Mouse (Mus musculus): ENCODE measurements at regions not wholly inside any gene's neighbourhood (a gene's known extent, or its start where the extent isn't known, plus 50 kb on each side); places are given as distances from the start of the nearest gene placed in this dataset.
A peak's percentile ranks its signal among the peaks of the same experiment; 100 is the strongest.

DNA sequence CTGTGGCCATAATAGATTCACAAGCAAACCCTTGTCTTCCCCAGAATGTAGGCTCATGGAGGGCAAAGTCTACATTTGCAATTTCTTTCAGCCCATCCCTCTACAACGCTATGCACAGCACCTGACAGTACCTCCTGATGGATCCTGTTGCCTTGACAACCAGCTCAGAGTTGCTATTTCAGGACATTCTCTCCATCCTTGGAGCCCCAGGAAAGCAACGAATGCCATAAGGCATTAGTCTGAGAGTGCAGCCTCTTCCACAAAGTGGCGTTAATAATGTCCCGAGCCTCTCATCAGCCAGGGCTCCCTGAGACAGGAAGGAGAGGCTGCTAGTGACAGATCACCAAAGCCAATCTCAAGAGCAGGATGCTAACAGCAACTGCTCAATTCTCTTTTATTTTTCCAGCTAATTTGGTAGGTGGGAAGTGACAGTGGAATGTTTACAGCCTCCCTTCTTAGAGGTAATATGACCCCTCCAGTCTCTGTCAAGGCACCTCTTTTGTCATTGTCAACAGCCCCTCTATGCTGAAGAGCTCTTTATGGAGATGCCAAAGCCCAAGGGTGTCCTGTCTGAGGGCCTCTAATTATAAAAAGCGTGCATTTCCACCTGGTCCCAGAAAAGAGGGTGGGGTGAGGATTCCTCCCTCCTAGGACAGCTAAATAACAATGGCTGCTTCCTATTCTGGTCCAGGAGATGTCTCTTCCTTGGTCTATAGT, 174.2 kb upstream of the Castor2 start:
- Histone ChIP-seq H3K27me3 (replicated peaks; ENCODE audit: control insufficient read depth, insufficient read depth, low read length) (no peaks in the 10 kb centered on the region), H3K27ac (replicated peaks; ENCODE audit: low read depth, low read length) (no peak overlapping the region), H3K9ac (ENCODE audit: low read depth, low read length) (no peak overlapping the region), H3K4me1 (ENCODE audit: control insufficient read depth, insufficient read depth, low read length) (no peaks in the 10 kb centered on the region), H3K4me2 (ENCODE audit: low read depth, low read length) (no peak overlapping the region), H3K9me3 (ENCODE audit: control insufficient read depth, low read length) (no peaks in the 10 kb centered on the region), H3K4me3 (ENCODE audit: low read depth, low read length) (no peak overlapping the region), H3K36me3 (ENCODE audit: control insufficient read depth, insufficient read depth, low read length) (no peaks in the 10 kb centered on the region)
- 49% methylated on average over 5 of the region's 5 CpGs for WGBS
- ATAC-seq (ENCODE audit: low read depth), result no peak; the same call in 1 of the 2 replicates
- no peak for DNase-seq (ENCODE audit: low spot score)

- no peak for DNase-seq (ENCODE audit: low spot score)
- Histone ChIP-seq H3K4me3 (ENCODE audit: low read depth, low read length) (no peak overlapping the region), H3K4me2 (ENCODE audit: low read depth, low read length) (no peak overlapping the region), H3K4me1 (ENCODE audit: control insufficient read depth, insufficient read depth, low read length) (no peaks in the 10 kb centered on the region), H3K27ac (replicated peaks; ENCODE audit: low read depth, low read length) (no peak overlapping the region), H3K27me3 (replicated peaks; ENCODE audit: control insufficient read depth, insufficient read depth, low read length) (no peaks in the 10 kb centered on the region), H3K9me3 (ENCODE audit: control insufficient read depth, low read length) (no peaks in the 10 kb centered on the region), H3K36me3 (ENCODE audit: control insufficient read depth, insufficient read depth, low read length) (no peaks in the 10 kb centered on the region), H3K9ac (ENCODE audit: low read depth, low read length) (no peak overlapping the region)
- 81% methylated on average over 1 of the region's 1 CpGs for WGBS
- no peak for ATAC-seq (ENCODE audit: low read depth)
These were observed 177.3 kb upstream of the Castor2 start for GRCm38 (mm10) chr5:133922181-133922580.

DNA sequence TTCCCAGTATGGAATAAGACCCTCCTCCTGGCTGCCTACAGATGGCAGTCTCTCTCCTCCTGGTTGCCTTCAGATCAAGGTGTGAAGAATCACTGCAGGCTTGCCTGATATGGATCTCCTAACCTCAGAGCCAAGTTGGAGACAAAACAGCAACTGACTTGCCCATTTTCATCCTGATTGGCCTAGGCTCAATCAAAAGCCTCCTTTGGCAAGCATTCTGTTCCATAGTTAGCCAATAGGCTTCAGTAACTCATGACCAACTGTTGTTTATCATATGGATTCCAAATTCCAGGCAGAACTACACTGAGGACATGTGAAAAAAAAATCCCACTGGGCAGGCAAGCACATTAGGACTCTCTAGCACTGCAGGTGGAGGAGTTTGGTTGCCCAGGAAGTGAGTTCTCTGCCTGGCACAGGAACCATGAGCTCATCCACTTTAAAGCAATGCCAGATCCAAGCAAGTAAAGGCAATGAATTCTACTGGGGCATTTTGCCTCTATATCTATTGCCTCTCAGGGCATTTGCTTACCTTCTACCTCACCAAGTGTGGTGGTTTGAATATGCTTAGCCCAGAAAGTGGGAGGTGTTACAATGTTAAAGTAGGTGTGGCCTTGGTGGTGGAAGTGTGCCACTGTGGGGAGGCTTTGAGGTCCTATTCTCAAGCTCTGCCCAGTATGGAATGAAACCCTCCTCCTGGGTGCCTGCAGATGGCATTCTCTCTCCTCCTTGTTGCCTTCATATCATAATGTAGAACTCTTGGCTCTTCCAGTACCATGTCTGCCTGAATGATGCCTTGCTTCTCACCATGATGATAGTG, 183.6 kb upstream of the Castor2 start:
- Histone ChIP-seq H3K9ac (ENCODE audit: low read depth, low read length) (no peak overlapping the region), H3K9me3 (ENCODE audit: control insufficient read depth, low read length) (no peaks in the 10 kb centered on the region), H3K36me3 (ENCODE audit: control insufficient read depth, insufficient read depth, low read length) (no peaks in the 10 kb centered on the region), H3K4me1 (ENCODE audit: control insufficient read depth, insufficient read depth, low read length) (no peaks in the 10 kb centered on the region), H3K4me2 (ENCODE audit: low read depth, low read length) (no peak overlapping the region), H3K4me3 (ENCODE audit: low read depth, low read length) (no peak overlapping the region), H3K27me3 (replicated peaks; ENCODE audit: control insufficient read depth, insufficient read depth, low read length) (no peaks in the 10 kb centered on the region), H3K27ac (replicated peaks; ENCODE audit: low read depth, low read length) (no peak overlapping the region)
- DNase-seq (ENCODE audit: low spot score), result no peak
- ATAC-seq (ENCODE audit: low read depth), result no peak

DNA sequence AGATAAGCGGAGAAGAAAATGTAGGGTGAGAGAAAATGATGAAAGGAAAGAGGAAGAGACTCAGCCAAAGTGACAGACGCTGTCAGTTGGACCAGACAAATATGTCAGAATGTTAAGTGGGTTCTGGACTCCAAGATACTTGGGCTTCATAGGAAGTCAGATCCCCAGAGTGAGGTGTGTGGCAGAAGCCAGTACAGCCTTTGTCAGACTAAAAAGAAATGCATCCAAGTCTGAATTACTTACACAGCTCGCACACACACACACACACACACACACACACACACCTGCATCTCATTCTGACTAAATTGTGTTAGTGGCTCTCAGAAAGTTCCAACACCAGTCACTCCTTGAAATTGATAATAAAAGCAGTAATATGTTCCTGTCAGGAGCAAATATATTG, 192.1 kb upstream of the Castor2 start:
- ATAC-seq (ENCODE audit: low read depth) (no peak), DNase-seq (ENCODE audit: low spot score) (no peak)
- no peak overlapping the region for H3K4me3 ChIP-seq (ENCODE audit: low read depth, low read length)
- H3K27ac ChIP-seq (replicated peaks; ENCODE audit: low read depth, low read length), result no peak overlapping the region
- H3K4me1 ChIP-seq (ENCODE audit: control insufficient read depth, insufficient read depth, low read length), result no peaks in the 10 kb centered on the region
- H3K9ac ChIP-seq (ENCODE audit: low read depth, low read length), result no peak overlapping the region
- no peaks in the 10 kb centered on the region for H3K27me3 ChIP-seq (replicated peaks; ENCODE audit: control insufficient read depth, insufficient read depth, low read length)
- H3K4me2 ChIP-seq (ENCODE audit: low read depth, low read length), result no peak overlapping the region
- no peaks in the 10 kb centered on the region for H3K36me3 ChIP-seq (ENCODE audit: control insufficient read depth, insufficient read depth, low read length)
- WGBS, result 79% methylated on average over 3 of the region's 3 CpGs
- H3K9me3 ChIP-seq (ENCODE audit: control insufficient read depth, low read length), result 0 out of 2 replicates have a peak, but pooled peaks cover 10% of the 10 kb centered on the region

DNA sequence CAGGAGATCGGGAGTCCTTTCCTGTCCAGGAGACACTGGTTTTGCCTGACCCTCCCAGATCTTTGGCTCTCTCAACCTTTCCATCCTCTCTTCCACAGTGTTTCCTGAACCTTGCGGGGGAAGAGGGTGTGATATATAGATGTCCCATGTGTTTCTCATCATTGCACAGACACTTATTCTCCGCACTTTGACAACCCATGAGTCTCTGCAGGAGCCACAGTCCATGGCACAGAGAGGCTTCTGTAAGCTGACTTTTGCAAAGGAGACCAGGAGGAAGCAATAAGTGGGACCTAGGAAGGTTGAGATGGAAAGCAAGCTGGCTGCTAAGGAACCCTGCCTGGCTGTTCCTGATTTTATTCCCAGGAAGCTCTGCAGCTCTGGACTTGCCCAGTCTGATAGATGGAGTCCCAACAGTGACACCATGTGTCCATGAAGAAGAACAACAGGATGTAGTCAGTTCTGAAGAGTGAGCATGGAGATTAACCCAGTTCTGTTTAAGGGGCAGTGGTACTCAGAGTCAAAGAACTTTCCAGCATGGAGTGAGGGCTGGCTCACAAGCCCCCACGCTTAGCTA, 201.4 kb upstream of the Castor2 start:
- 57% methylated on average over 4 of the region's 4 CpGs for WGBS
- Histone ChIP-seq H3K4me1 (ENCODE audit: control insufficient read depth, insufficient read depth, low read length) (no peaks in the 10 kb centered on the region), H3K4me2 (ENCODE audit: low read depth, low read length) (no peak overlapping the region), H3K27ac (replicated peaks; ENCODE audit: low read depth, low read length) (no peak overlapping the region), H3K4me3 (ENCODE audit: low read depth, low read length) (no peak overlapping the region), H3K27me3 (replicated peaks; ENCODE audit: control insufficient read depth, insufficient read depth, low read length) (no peaks in the 10 kb centered on the region), H3K9me3 (ENCODE audit: control insufficient read depth, low read length) (no peaks in the 10 kb centered on the region), H3K36me3 (ENCODE audit: control insufficient read depth, insufficient read depth, low read length) (no peaks in the 10 kb centered on the region), H3K9ac (ENCODE audit: low read depth, low read length) (no peak overlapping the region)
- no peak for ATAC-seq (ENCODE audit: low read depth)
- peak; percentile 84 for DNase-seq (ENCODE audit: low spot score)

- H3K4me2 ChIP-seq (ENCODE audit: low read depth, low read length), result no peak overlapping the region
- no peak for ATAC-seq (ENCODE audit: low read depth)
These were observed 208.8 kb upstream of the Castor2 start for GRCm38 (mm10) chr5:133890728-133891127.

DNA sequence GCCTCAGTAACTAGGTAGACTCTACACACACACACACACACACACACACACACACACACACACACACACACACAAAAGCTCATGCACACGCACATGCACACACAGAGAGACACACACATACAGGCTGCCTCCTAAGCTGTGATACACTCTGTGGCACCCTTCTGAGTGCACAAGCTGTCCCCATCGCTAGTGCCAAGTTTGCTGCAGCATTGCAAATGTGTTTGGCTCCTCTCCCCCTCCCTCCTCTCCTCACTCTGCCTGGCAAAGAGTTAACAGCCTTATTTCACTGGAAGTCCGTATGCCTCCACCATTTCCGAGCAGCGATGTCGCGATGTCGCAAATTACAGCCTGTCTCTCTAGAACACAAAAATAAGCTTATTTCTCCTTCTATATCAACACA, 209.7 kb upstream of the Castor2 start:
- no peaks in the 10 kb centered on the region for H3K9me3 ChIP-seq (ENCODE audit: control insufficient read depth, low read length)
- H3K36me3 ChIP-seq (ENCODE audit: control insufficient read depth, insufficient read depth, low read length), result no peaks in the 10 kb centered on the region
- ATAC-seq (ENCODE audit: low read depth) (no peak), DNase-seq (ENCODE audit: low spot score) (no peak)
- no peaks in the 10 kb centered on the region for H3K27me3 ChIP-seq (replicated peaks; ENCODE audit: control insufficient read depth, insufficient read depth, low read length)
- H3K4me2 ChIP-seq (ENCODE audit: low read depth, low read length), result no peak overlapping the region
- no peak overlapping the region for H3K9ac ChIP-seq (ENCODE audit: low read depth, low read length)
- H3K27ac ChIP-seq (replicated peaks; ENCODE audit: low read depth, low read length), result no peak overlapping the region
- peaks cover 9% of the 10 kb centered on the region for H3K4me1 ChIP-seq (ENCODE audit: control insufficient read depth, insufficient read depth, low read length)
- H3K4me3 ChIP-seq (ENCODE audit: low read depth, low read length), result no peak overlapping the region
- 67% methylated on average over 7 of the region's 8 CpGs for WGBS

More at GRCm38 (mm10) chr5:133890728-133891127, 208.8 kb upstream of the Castor2 start:
- H3K4me1 ChIP-seq (ENCODE audit: control insufficient read depth, insufficient read depth, low read length), result no peaks in the 10 kb centered on the region
- DNase-seq (ENCODE audit: low spot score), result no peak
- no peak overlapping the region for H3K9ac ChIP-seq (ENCODE audit: low read depth, low read length)
- H3K4me3 ChIP-seq (ENCODE audit: low read depth, low read length), result no peak overlapping the region
- H3K36me3 ChIP-seq (ENCODE audit: control insufficient read depth, insufficient read depth, low read length), result no peaks in the 10 kb centered on the region
- H3K9me3 ChIP-seq (ENCODE audit: control insufficient read depth, low read length), result no peaks in the 10 kb centered on the region
- H3K27ac ChIP-seq (replicated peaks; ENCODE audit: low read depth, low read length), result no peak overlapping the region
- H3K27me3 ChIP-seq (replicated peaks; ENCODE audit: control insufficient read depth, insufficient read depth, low read length), result no peaks in the 10 kb centered on the region
- 68% methylated on average over 3 of the region's 3 CpGs for WGBS

DNA sequence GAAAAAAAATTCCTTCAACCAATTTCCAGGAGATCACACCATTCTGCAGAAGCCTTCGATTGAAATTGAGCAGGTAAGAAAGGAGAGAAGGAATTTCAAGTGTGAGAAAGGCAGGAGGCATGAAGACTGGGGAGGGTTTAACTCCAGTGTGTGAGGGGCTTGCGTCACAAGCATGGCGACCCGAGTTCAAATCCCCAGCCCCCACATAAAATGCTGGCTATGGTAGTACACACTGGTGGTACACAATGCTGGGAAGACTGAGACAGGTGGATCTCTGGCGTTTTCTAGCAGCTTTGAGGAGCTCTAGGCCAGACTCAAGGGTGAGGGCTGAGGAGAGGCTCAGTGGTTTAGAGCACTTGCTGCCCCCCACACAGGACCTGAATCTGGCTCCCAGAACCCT, 214.0 kb upstream of the Castor2 start:
- WGBS, result 83% methylated on average over 5 of the region's 5 CpGs
- ATAC-seq (ENCODE audit: low read depth) (no peak), DNase-seq (ENCODE audit: low spot score) (no peak)
- H3K36me3 ChIP-seq (ENCODE audit: control insufficient read depth, insufficient read depth, low read length), result no peaks in the 10 kb centered on the region
- peaks cover 16% of the 10 kb centered on the region for H3K4me1 ChIP-seq (ENCODE audit: control insufficient read depth, insufficient read depth, low read length)
- no peak overlapping the region for H3K4me2 ChIP-seq (ENCODE audit: low read depth, low read length)
- H3K9me3 ChIP-seq (ENCODE audit: control insufficient read depth, low read length), result no peaks in the 10 kb centered on the region
- H3K27me3 ChIP-seq (replicated peaks; ENCODE audit: control insufficient read depth, insufficient read depth, low read length), result no peaks in the 10 kb centered on the region
- H3K27ac ChIP-seq (replicated peaks; ENCODE audit: low read depth, low read length), result 0 out of 2 replicates have a peak overlapping the region, but pooled peaks have one; percentile 56
- H3K9ac ChIP-seq (ENCODE audit: low read depth, low read length), result no peak overlapping the region
- no peak overlapping the region for H3K4me3 ChIP-seq (ENCODE audit: low read depth, low read length)
